Mouse (Mus musculus) embryonic facial prominence, embryonic 13.5 days (tissue): Measurements from ENCODE around the gene Sema4a. TPM values are rescaled to one million over a fixed set of nuclear protein-coding genes. Genes with fewer than 3 reads are reported as not detected.

Experiments used
- ATAC-seq: fragments of 200-750 bp; cut with Nextera tagmentation; 2 replicates; pipeline ENCODE4 v1.8.0; 2017; ENCODE audit warnings: low read depth; ENCODE audit not compliant: insufficient number of reproducible peaks, insufficient read depth, low FRiP score, low TSS enrichment
- H3K27ac ChIP-seq: fragments of 300-500 bp; sonication (generic); 2 replicates; pipeline ENCODE4 v1.5.1; 2015; ENCODE audit warnings: moderate library complexity, mild to moderate bottlenecking, inconsistent platforms
- H3K27me3 ChIP-seq: fragments of 300-500 bp; sonication (generic); 2 replicates; pipeline ENCODE4 v1.6.1; 2015; ENCODE audit warnings: mild to moderate bottlenecking, inconsistent platforms
- H3K36me3 ChIP-seq: fragments of 300-500 bp; sonication (generic); 2 replicates; pipeline ENCODE4 v1.6.1; 2015; ENCODE audit warnings: mild to moderate bottlenecking, inconsistent platforms
- H3K4me1 ChIP-seq: fragments of 300-500 bp; sonication (generic); 2 replicates; pipeline ENCODE4 v1.6.1; 2015; ENCODE audit warnings: inconsistent platforms
- H3K4me2 ChIP-seq: fragments of 300-500 bp; sonication (generic); 2 replicates; pipeline ENCODE4 v1.6.1; 2015; ENCODE audit warnings: moderate library complexity, mild to moderate bottlenecking, inconsistent platforms
- H3K4me3 ChIP-seq: fragments of 300-500 bp; sonication (generic); 2 replicates; pipeline ENCODE4 v1.5.1; 2015; ENCODE audit warnings: mild to moderate bottlenecking, inconsistent platforms
- H3K9ac ChIP-seq: fragments of 300-500 bp; sonication (generic); 2 replicates; pipeline ENCODE4 v1.6.1; 2015; ENCODE audit warnings: mild to moderate bottlenecking, inconsistent platforms
- H3K9me3 ChIP-seq: fragments of 300-500 bp; sonication (generic); 2 replicates; pipeline ENCODE4 v1.6.1; 2016; ENCODE audit warnings: inconsistent platforms
- WGBS: fragments of 180-500 bp; shearing (Covaris S2); methylation state at CpG from one replicate; pipeline ENCODE4 v1.1.7; 2015; ENCODE audit warnings: mixed read lengths; 5-methylcytosine and 5-hydroxymethylcytosine counted together
- polyA plus RNA-seq: library from polyadenylated mRNA; unstranded; fragments of >200 nt; fragmentation: Nextera tagmentation; extraction: Ambion mirVana; gene quantifications from 2 replicates; pipeline ENCODE4 v1.2.1, GENCODE M21; 2015

The Sema4a gene
- polyA plus RNA-seq, 1 experiment from 2014 or later, result 13.3 TPM

- peaks cover 44% of the 10 kb centered on the region for H3K27me3 ChIP-seq
- no peak overlapping the region; the same call in 1 of the 2 replicates for H3K9ac ChIP-seq
- H3K27ac ChIP-seq, result no peak overlapping the region
- H3K4me1 ChIP-seq, result peaks cover 28% of the 10 kb centered on the region
- peaks cover 76% of the 10 kb centered on the region for H3K36me3 ChIP-seq
- peak overlapping the region; percentile 30 for H3K4me2 ChIP-seq
- peak overlapping the region; percentile 16; the same call in 1 of the 2 replicates for H3K4me3 ChIP-seq
- WGBS, result 21% methylated on average over 39 of the region's 39 CpGs
- no peak for ATAC-seq
- H3K9me3 ChIP-seq, result no peaks in the 10 kb centered on the region
These were observed 23.8 kb upstream of the Sema4a start for GRCm38 (mm10) chr3:88484597-88485316.

GRCm38 (mm10) chr3:88483621-88484020 lies 22.6 kb upstream of the Sema4a start:
- ATAC-seq, result peak; percentile 34; the same call in 1 of the 2 replicates
- H3K27me3 ChIP-seq, result peaks cover 44% of the 10 kb centered on the region
- no peaks in the 10 kb centered on the region for H3K9me3 ChIP-seq
- H3K4me2 ChIP-seq, result no peak overlapping the region
- H3K9ac ChIP-seq, result no peak overlapping the region
- no peak overlapping the region for H3K27ac ChIP-seq
- peaks cover 75% of the 10 kb centered on the region for H3K36me3 ChIP-seq
- H3K4me1 ChIP-seq, result peaks cover 17% of the 10 kb centered on the region
- H3K4me3 ChIP-seq, result no peak overlapping the region
- 18% methylated on average over 5 of the region's 5 CpGs for WGBS

- no peak for ATAC-seq
- peaks cover 44% of the 10 kb centered on the region for H3K27me3 ChIP-seq
- H3K4me3 ChIP-seq, result no peak overlapping the region
- no peak overlapping the region for H3K27ac ChIP-seq
- WGBS, result 72% methylated on average over 8 of the region's 8 CpGs
- no peak overlapping the region for H3K4me2 ChIP-seq
- no peak overlapping the region for H3K9ac ChIP-seq
- H3K36me3 ChIP-seq, result peaks cover 74% of the 10 kb centered on the region
- no peaks in the 10 kb centered on the region for H3K9me3 ChIP-seq
- peaks cover 12% of the 10 kb centered on the region for H3K4me1 ChIP-seq
These were observed 22.2 kb upstream of the Sema4a start for GRCm38 (mm10) chr3:88483141-88483540.

- H3K4me1 ChIP-seq, result peaks cover 13% of the 10 kb centered on the region
- H3K27ac ChIP-seq, result no peak overlapping the region
- WGBS, result 37% methylated on average over 18 of the region's 18 CpGs
- ATAC-seq, result no peak
- H3K36me3 ChIP-seq, result peaks cover 67% of the 10 kb centered on the region
- 0 out of 2 replicates have a peak overlapping the region, but pooled peaks have one; percentile 40 for H3K9ac ChIP-seq
- no peak overlapping the region for H3K4me3 ChIP-seq
- H3K27me3 ChIP-seq, result peaks cover 44% of the 10 kb centered on the region
- H3K4me2 ChIP-seq, result no peak overlapping the region
- no peaks in the 10 kb centered on the region for H3K9me3 ChIP-seq
These were observed 21.4 kb upstream of the Sema4a start for GRCm38 (mm10) chr3:88482336-88482735.

- Histone ChIP-seq H3K4me2 (no peak overlapping the region), H3K9me3 (no peaks in the 10 kb centered on the region), H3K36me3 (peaks cover 59% of the 10 kb centered on the region), H3K27ac (no peak overlapping the region), H3K4me3 (no peak overlapping the region), H3K27me3 (peaks cover 38% of the 10 kb centered on the region), H3K4me1 (peaks cover 13% of the 10 kb centered on the region), H3K9ac (0 out of 2 replicates have a peak overlapping the region, but pooled peaks have one; percentile 40)
- no peak for ATAC-seq
- WGBS, result 55% methylated on average over 8 of the region's 8 CpGs
These were observed 20.5 kb upstream of the Sema4a start for GRCm38 (mm10) chr3:88481372-88482040.

- no peak for ATAC-seq
- no peaks in the 10 kb centered on the region for H3K9me3 ChIP-seq
- 90% methylated on average over 5 of the region's 5 CpGs for WGBS
- no peak overlapping the region for H3K4me2 ChIP-seq
- H3K4me3 ChIP-seq, result no peak overlapping the region
- no peak overlapping the region for H3K9ac ChIP-seq
- H3K27ac ChIP-seq, result no peak overlapping the region
- peaks cover 30% of the 10 kb centered on the region for H3K27me3 ChIP-seq
- peaks cover 13% of the 10 kb centered on the region for H3K4me1 ChIP-seq
- H3K36me3 ChIP-seq, result peaks cover 50% of the 10 kb centered on the region
These were observed 19.7 kb upstream of the Sema4a start for GRCm38 (mm10) chr3:88480679-88481078.

GRCm38 (mm10) chr3:88479828-88480227 lies 18.8 kb upstream of the Sema4a start:
- WGBS, result 86% methylated on average over 4 of the region's 4 CpGs
- Histone ChIP-seq H3K27me3 (peaks cover 22% of the 10 kb centered on the region), H3K9me3 (no peaks in the 10 kb centered on the region), H3K4me1 (peaks cover 11% of the 10 kb centered on the region), H3K9ac (no peak overlapping the region), H3K4me2 (no peak overlapping the region), H3K4me3 (no peak overlapping the region), H3K27ac (no peak overlapping the region), H3K36me3 (peaks cover 43% of the 10 kb centered on the region)
- ATAC-seq, result no peak

GRCm38 (mm10) chr3:88479163-88479562 lies 18.2 kb upstream of the Sema4a start:
- Histone ChIP-seq H3K27me3 (peaks cover 16% of the 10 kb centered on the region), H3K4me1 (peaks cover 8% of the 10 kb centered on the region; the same call in 1 of the 2 replicates), H3K36me3 (peaks cover 37% of the 10 kb centered on the region), H3K9ac (no peak overlapping the region), H3K27ac (no peak overlapping the region), H3K9me3 (no peaks in the 10 kb centered on the region), H3K4me2 (no peak overlapping the region), H3K4me3 (no peak overlapping the region)
- no peak for ATAC-seq
- 54% methylated on average over 3 of the region's 3 CpGs for WGBS

GRCm38 (mm10) chr3:88477735-88478134 lies 16.8 kb upstream of the Sema4a start:
- no peak for ATAC-seq
- Histone ChIP-seq H3K27me3 (peaks cover 5% of the 10 kb centered on the region), H3K36me3 (peaks cover 25% of the 10 kb centered on the region), H3K27ac (no peak overlapping the region), H3K4me3 (no peak overlapping the region), H3K9ac (0 out of 2 replicates have a peak overlapping the region, but pooled peaks have one; percentile 33), H3K4me1 (peaks cover 17% of the 10 kb centered on the region), H3K9me3 (no peaks in the 10 kb centered on the region), H3K4me2 (no peak overlapping the region)
- WGBS, result 0% methylated on average over 8 of the region's 8 CpGs

- no peak overlapping the region for H3K27ac ChIP-seq
- H3K27me3 ChIP-seq, result no peaks in the 10 kb centered on the region
- 67% methylated on average over 6 of the region's 6 CpGs for WGBS
- H3K9me3 ChIP-seq, result no peaks in the 10 kb centered on the region
- no peak overlapping the region for H3K9ac ChIP-seq
- no peak overlapping the region for H3K4me3 ChIP-seq
- H3K4me2 ChIP-seq, result no peak overlapping the region
- peaks cover 13% of the 10 kb centered on the region for H3K4me1 ChIP-seq
- H3K36me3 ChIP-seq, result peaks cover 13% of the 10 kb centered on the region
- no peak for ATAC-seq
These were observed 15.4 kb upstream of the Sema4a start for GRCm38 (mm10) chr3:88476403-88476802.

GRCm38 (mm10) chr3:88473571-88473970 lies 12.6 kb upstream of the Sema4a start:
- H3K9ac ChIP-seq, result no peak overlapping the region
- WGBS, result 59% methylated on average over 1 of the region's 1 CpGs

More at GRCm38 (mm10) chr3:88473571-88473970, 12.6 kb upstream of the Sema4a start:
- Histone ChIP-seq H3K9me3 (0 out of 2 replicates have a peak, but pooled peaks cover 4% of the 10 kb centered on the region), H3K36me3 (no peaks in the 10 kb centered on the region), H3K4me1 (peaks cover 18% of the 10 kb centered on the region), H3K27me3 (no peaks in the 10 kb centered on the region), H3K27ac (peak overlapping the region; percentile 83), H3K4me3 (no peak overlapping the region), H3K4me2 (no peak overlapping the region)
- no peak for ATAC-seq
